Mouse (Mus musculus) telencephalon, adult 2 months (tissue): ENCODE measurements at regions not wholly inside any gene's neighbourhood (a gene's known extent, or its start where the extent isn't known, plus 50 kb on each side); places are given as distances from the start of the nearest gene placed in this dataset.
A peak's percentile ranks its signal among the peaks of the same experiment; 100 is the strongest.
"Not testable (repeated sequence)": the region's sequence is repeated elsewhere in the genome, so short reads cannot be mapped to it uniquely, and the experiment has no call there.

ENCODE experiments used
- DNase-seq: peaks from one replicate; pipeline ENCODE4 v3.0.0-alpha.2; 2011; ENCODE audit warnings: low read depth, low spot score

- no peak for DNase-seq
These were observed 513.6 kb upstream of the Fam160b2 start for GRCm38 (mm10) chr14:71113198-71113597.

DNA sequence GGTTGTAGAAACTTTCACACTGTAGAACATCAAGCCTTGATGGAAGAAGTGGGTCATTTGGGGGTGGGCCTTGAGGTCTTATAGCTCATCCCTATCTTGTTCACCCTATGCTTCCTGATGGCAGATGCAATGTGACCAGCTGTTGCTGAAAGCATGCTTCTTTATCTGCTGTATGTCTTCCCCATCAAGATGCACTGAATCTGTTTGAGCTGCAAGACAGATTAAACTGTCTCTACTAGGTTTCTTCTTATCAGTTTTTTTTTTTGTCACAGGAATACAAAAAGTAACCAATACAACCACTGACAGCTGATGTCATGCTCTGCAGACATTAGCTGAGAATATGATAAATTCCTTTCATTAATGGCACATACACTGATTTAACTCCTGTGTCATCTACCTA lies 505.0 kb upstream of the Fam160b2 start:
- DNase-seq, result no peak

DNA sequence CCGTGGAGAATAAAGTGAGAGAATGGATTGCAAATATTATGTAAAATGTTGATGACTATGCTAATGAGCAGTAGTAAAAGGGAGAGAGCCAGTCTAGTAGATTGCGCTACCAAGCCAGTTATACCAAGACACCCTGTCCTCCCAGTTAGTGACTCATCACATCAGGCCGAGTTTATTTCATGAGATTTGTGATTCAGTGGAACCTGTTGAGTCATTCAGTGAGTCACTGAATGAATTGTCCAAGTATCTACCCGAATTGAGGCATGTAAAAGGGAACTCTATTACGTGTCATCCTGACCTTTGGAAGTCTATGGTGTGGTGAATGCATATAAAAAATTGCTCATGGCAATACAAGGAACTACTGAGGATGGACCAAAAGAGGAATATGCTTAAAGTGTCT lies 504.3 kb upstream of the Fam160b2 start:
- peak; percentile 38 for DNase-seq

- DNase-seq, result no peak
These were observed 496.2 kb upstream of the Fam160b2 start for GRCm38 (mm10) chr14:71095661-71096422.

DNA sequence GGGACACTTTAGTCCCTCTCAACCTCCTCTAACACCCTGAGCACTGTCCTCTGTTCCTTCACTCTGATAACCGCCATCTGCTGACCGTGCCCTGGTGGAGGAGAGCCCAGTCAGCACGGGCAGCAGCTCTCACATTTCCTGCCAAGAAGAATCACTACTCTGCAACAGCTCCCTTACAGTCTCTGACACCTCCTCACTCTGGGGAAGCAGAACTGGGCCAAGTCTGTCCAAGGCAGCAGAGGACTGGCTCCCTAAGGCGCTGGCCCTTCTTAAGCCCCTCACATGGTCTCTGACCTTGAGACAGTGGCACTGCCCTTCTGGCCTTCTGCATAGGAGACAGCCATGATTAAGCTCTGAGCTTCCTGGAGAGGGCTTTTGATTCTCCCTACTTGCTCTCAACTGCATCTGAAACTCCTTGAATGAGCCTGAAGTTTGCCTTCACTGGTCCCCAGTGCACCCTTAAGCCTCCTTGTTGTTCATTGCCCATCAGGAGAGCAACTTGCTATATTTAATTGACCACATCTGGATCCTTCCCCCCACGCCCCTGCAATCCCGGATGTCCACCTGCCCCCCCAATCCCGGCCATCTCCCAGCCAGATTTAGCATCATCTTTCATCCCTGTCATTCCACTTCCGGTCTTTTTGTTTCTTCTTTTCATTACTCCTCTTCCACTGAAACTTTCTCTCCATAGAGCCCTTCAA lies 493.1 kb upstream of the Fam160b2 start:
- peak; percentile 13 for DNase-seq

DNA sequence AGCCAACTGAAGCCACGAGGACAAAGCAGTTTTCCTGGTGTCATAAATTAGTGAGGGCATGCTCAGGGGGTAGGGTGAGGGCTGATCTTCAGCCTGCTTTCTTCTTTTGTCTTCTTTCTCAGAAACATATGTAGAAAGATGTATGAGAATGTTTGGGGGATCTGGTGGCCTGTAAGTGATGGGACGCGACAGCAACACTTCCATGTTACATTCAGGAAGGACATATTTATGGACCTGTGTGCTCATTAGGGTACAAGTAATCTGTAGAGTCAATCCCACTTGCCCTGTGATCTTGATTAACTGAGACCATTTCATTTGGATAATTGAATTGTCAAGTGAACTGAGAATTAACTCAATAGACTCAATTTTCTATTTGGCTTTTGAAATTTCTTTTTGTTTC lies 486.1 kb upstream of the Fam160b2 start:
- no peak for DNase-seq

GRCm38 (mm10) chr14:71082327-71082726 lies 482.7 kb upstream of the Fam160b2 start:
- DNase-seq, result no peak

- DNase-seq, result no peak
These were observed 476.0 kb upstream of the Fam160b2 start for GRCm38 (mm10) chr14:71075671-71076070.

GRCm38 (mm10) chr14:71074019-71074418 lies 474.4 kb upstream of the Fam160b2 start:
- DNase-seq, result no peak

DNA sequence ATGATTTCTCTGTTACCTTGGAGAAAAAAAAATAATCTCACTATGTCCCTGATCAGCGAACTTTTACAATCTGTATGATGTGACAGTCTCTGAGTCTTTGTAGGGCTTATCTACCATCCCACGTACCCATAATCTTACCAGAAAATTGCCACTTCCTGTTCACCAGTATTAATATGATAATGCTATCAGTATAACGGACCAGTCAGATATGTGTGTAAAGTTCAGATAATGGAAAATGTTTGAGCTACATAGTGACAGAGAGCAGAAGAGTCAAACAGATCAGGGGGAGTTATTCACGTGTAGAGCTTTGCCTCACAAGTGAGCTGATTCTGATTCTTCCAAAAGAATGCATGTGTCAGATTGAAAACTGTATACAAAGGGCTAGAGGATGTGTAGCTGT lies 466.0 kb upstream of the Fam160b2 start:
- no peak for DNase-seq

DNA sequence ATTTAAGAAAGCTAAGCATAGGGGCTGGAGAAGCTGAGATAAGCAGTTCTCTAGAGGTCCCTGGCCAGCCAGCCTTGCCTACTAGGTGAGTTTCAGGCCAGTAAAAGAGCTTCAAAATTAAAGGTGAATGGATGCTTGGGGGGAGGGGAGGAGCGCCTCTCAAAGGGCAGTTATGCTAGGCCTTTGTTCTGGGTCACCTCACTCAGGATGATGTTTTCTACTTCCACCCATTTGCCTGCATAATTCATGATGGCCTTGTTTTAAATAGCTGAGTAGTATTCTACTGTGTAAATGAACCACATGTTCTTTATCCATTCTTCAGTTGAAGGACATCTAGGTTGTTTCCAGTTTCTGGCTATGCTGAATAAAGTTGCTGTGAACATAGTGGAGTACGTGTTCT lies 457.0 kb upstream of the Fam160b2 start:
- DNase-seq, result no peak

- no peak for DNase-seq
These were observed 455.8 kb upstream of the Fam160b2 start for GRCm38 (mm10) chr14:71055480-71055879.

GRCm38 (mm10) chr14:71053788-71054641 lies 454.4 kb upstream of the Fam160b2 start:
- no peak for DNase-seq

DNA sequence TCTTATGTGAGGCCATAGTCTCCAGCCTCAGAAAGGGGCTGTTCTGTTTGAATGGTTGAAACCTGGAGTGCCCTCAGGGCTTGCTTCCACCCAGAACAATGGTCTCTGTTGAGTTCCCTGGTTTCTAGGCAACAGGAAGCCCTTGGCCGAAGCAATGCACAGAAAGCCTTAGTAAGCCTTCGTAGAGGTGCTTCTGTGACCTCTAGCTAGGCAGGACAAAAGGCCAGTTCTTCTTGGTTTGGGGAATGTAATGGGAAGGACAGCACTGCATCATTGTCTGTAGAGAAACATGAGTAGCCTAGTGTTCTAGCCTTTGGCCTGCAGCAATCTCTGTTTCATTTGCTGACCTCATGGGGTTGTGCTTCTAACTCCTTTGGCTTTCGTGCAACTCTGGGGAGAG lies 447.5 kb upstream of the Fam160b2 start:
- peak; percentile 84 for DNase-seq

DNA sequence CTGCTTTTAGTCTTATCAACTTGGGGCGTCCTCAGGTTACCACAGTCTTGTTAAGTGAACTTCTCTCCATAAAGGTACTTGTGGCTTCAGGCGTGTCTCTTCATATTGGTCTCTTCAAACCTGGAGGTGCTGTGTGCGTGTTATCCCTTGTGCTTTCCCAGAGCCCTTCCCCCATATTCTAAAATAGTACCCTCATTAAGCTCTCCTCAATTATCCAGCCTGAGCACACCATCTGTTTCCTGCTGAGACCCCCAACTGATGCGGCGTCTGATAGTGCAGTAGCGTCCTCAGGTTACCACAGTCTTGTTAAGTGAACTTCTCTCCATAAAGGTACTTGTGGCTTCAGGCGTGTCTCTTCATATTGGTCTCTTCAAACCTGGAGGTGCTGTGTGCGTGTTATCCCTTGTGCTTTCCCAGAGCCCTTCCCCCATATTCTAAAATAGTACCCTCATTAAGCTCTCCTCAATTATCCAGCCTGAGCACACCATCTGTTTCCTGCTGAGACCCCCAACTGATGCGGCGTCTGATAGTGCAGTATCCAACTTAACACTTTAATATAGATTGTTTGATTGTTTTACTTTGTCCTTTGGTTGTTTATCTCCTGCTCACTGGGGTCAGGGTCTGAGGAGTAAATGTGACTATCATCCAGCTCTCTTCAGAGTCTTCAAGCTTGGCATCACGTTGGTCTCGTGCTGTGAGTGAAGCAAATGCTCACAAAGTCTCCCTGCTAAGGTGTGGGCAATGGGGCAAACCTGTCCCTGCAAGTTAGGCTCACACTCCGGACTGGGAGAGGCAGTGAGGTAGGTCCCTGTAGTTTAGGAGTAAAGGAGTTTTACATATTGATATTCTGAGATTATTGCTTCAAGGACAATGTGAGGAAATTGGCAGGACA lies 444.5 kb upstream of the Fam160b2 start:
- DNase-seq, result not testable (repeated sequence)

GRCm38 (mm10) chr14:71036620-71037019 lies 437.0 kb upstream of the Fam160b2 start:
- DNase-seq, result no peak

GRCm38 (mm10) chr14:71033586-71033985 lies 434.0 kb upstream of the Fam160b2 start:
- no peak for DNase-seq

- DNase-seq, result no peak
These were observed 430.7 kb upstream of the Fam160b2 start for GRCm38 (mm10) chr14:71030164-71030880.
